Mouse (Mus musculus) ovary, postnatal 14 days (tissue): ENCODE measurements around the gene A830018L16Rik.
"Not testable (repeated sequence)": the region's sequence is repeated elsewhere in the genome, so short reads cannot be mapped to it uniquely, and the experiment has no call there.

Experiments used
- DNase-seq: peaks from one replicate; pipeline ENCODE4 v3.0.0; 2022; ENCODE audit warnings: low spot score

The A830018L16Rik gene

GRCm38 (mm10) chr1:11413894-11414556 lies at the start of gene A830018L16Rik:
A830018L16Rik (plus strand) TSS chr1:11414105.
- DNase-seq, result peak; percentile 53

GRCm38 (mm10) chr1:11385846-11386245 lies 28.1 kb upstream of the A830018L16Rik start:
- no peak for DNase-seq

GRCm38 (mm10) chr1:11395408-11395807 lies 18.5 kb upstream of the A830018L16Rik start:
- DNase-seq, result no peak

GRCm38 (mm10) chr1:11395996-11396736 lies 17.7 kb upstream of the A830018L16Rik start:
- no peak for DNase-seq

GRCm38 (mm10) chr1:11401159-11401558 lies 12.7 kb upstream of the A830018L16Rik start:
- no peak for DNase-seq

GRCm38 (mm10) chr1:11405527-11405926 lies 8.4 kb upstream of the A830018L16Rik start:
- DNase-seq, result no peak

GRCm38 (mm10) chr1:11406026-11406425 lies 7.9 kb upstream of the A830018L16Rik start:
- DNase-seq, result no peak

- DNase-seq, result peak; percentile 2
These were observed 655 bp downstream of the A830018L16Rik start for GRCm38 (mm10) chr1:11414560-11414959.

GRCm38 (mm10) chr1:11427310-11427709 lies 13.4 kb downstream of the A830018L16Rik start:
- no peak for DNase-seq

- DNase-seq, result no peak
These were observed 44.4 kb downstream of the A830018L16Rik start for GRCm38 (mm10) chr1:11458353-11458752.

- DNase-seq, result no peak
These were observed 52.4 kb downstream of the A830018L16Rik start for GRCm38 (mm10) chr1:11466325-11466724.

GRCm38 (mm10) chr1:11467065-11467643 lies 53.2 kb downstream of the A830018L16Rik start:
- DNase-seq, result no peak

- DNase-seq, result no peak
These were observed 79.0 kb downstream of the A830018L16Rik start for GRCm38 (mm10) chr1:11492936-11493335.

- no peak for DNase-seq
These were observed 87.7 kb downstream of the A830018L16Rik start for GRCm38 (mm10) chr1:11501556-11501955.

- not testable (repeated sequence) for DNase-seq
These were observed 135.9 kb downstream of the A830018L16Rik start for GRCm38 (mm10) chr1:11549810-11550209.

GRCm38 (mm10) chr1:11565309-11565708 lies 151.4 kb downstream of the A830018L16Rik start:
- peak; percentile 18 for DNase-seq

- no peak for DNase-seq
These were observed 152.8 kb downstream of the A830018L16Rik start for GRCm38 (mm10) chr1:11566730-11567129.

- DNase-seq, result no peak
These were observed 153.5 kb downstream of the A830018L16Rik start for GRCm38 (mm10) chr1:11567300-11567885.

GRCm38 (mm10) chr1:11570274-11570673 lies 156.4 kb downstream of the A830018L16Rik start:
- DNase-seq, result no peak

GRCm38 (mm10) chr1:11573462-11573861 lies 159.6 kb downstream of the A830018L16Rik start:
- DNase-seq, result no peak

- DNase-seq, result no peak
These were observed 166.1 kb downstream of the A830018L16Rik start for GRCm38 (mm10) chr1:11580026-11580425.

GRCm38 (mm10) chr1:11588305-11588704 lies 174.4 kb downstream of the A830018L16Rik start:
- no peak for DNase-seq

- no peak for DNase-seq
These were observed 236.2 kb downstream of the A830018L16Rik start for GRCm38 (mm10) chr1:11650137-11650536.
